Mouse (Mus musculus): Measurements from ENCODE around the gene Ptov1. TPM values are rescaled to one million over a fixed set of nuclear protein-coding genes. Genes with fewer than 3 reads are reported as not detected.

Ptov1 gene
- polyA plus RNA-seq (2012): 256 and 306 TPM in 2 replicates

GRCm38 (mm10) chr7:44869697-44870528, at the start of gene Ptov1:
TSS of gene Ptov1 (minus strand) at chr7:44869788.
- TF ChIP-seq GATA1 (IDR thresholded peaks at IDR 0.05; ENCODE audit: low read length): no peak

- TF ChIP-seq GATA1 (IDR thresholded peaks at IDR 0.05; ENCODE audit: low read length): no peak
These were observed 49.5 kb upstream of the Ptov1 start for GRCm38 (mm10) chr7:44919127-44919526.

GRCm38 (mm10) chr7:44918219-44918618, 48.6 kb upstream of the Ptov1 start:
- TF ChIP-seq GATA1 (IDR thresholded peaks at IDR 0.05; ENCODE audit: low read length): no peak

GRCm38 (mm10) chr7:44916881-44917280, 47.3 kb upstream of the Ptov1 start:
- no peak for TF ChIP-seq GATA1 (IDR thresholded peaks at IDR 0.05; ENCODE audit: low read length)

GRCm38 (mm10) chr7:44916191-44916590, 46.6 kb upstream of the Ptov1 start:
- TF ChIP-seq GATA1 (IDR thresholded peaks at IDR 0.05; ENCODE audit: low read length): no peak

- TF ChIP-seq GATA1 (IDR thresholded peaks at IDR 0.05; ENCODE audit: low read length): no peak
These were observed 45.7 kb upstream of the Ptov1 start for GRCm38 (mm10) chr7:44915314-44915713.

GRCm38 (mm10) chr7:44914396-44914795, 44.8 kb upstream of the Ptov1 start:
- no peak for TF ChIP-seq GATA1 (IDR thresholded peaks at IDR 0.05; ENCODE audit: low read length)

- TF ChIP-seq GATA1 (IDR thresholded peaks at IDR 0.05; ENCODE audit: low read length): no peak
These were observed 39.3 kb upstream of the Ptov1 start for GRCm38 (mm10) chr7:44908706-44909476.

GRCm38 (mm10) chr7:44905430-44905829, 35.8 kb upstream of the Ptov1 start:
- TF ChIP-seq GATA1 (IDR thresholded peaks at IDR 0.05; ENCODE audit: low read length): no peak

GRCm38 (mm10) chr7:44901230-44901722, 31.7 kb upstream of the Ptov1 start:
- TF ChIP-seq GATA1 (IDR thresholded peaks at IDR 0.05; ENCODE audit: low read length): no peak

- TF ChIP-seq GATA1 (IDR thresholded peaks at IDR 0.05; ENCODE audit: low read length): no peak
These were observed 31.0 kb upstream of the Ptov1 start for GRCm38 (mm10) chr7:44900632-44901031.

- TF ChIP-seq GATA1 (IDR thresholded peaks at IDR 0.05; ENCODE audit: low read length): no peak
These were observed 29.0 kb upstream of the Ptov1 start for GRCm38 (mm10) chr7:44898607-44899006.

GRCm38 (mm10) chr7:44896499-44896898, 26.9 kb upstream of the Ptov1 start:
- no peak for TF ChIP-seq GATA1 (IDR thresholded peaks at IDR 0.05; ENCODE audit: low read length)

- no peak for TF ChIP-seq GATA1 (IDR thresholded peaks at IDR 0.05; ENCODE audit: low read length)
These were observed 26.2 kb upstream of the Ptov1 start, which contains the start of gene Fuz for GRCm38 (mm10) chr7:44895593-44896434. TSS of gene Fuz (plus strand) at chr7:44896079.

GRCm38 (mm10) chr7:44895206-44895592, 25.6 kb upstream of the Ptov1 start:
- no peak for TF ChIP-seq GATA1 (IDR thresholded peaks at IDR 0.05; ENCODE audit: low read length)

Data from G1E-ER4 (cell line).